Mouse (Mus musculus): Measurements from ENCODE around the gene Ncor2.

- TF ChIP-seq ZNF384 (IDR thresholded peaks at IDR 0.05; ENCODE audit: low read depth, low read length) (no peak), CHD2 (IDR thresholded peaks at IDR 0.05; ENCODE audit: low read depth, low read length) (no peak), MAFK (IDR thresholded peaks at IDR 0.05; ENCODE audit: insufficient read depth, low read depth, low read length) (no peak)
These were observed 37.0 kb upstream of the Ncor2 start for GRCm38 (mm10) chr5:125215930-125216459.
